Mouse (Mus musculus) MEL (cell line): Measurements from ENCODE around the gene Alg9. TPM values are rescaled to one million over a fixed set of nuclear protein-coding genes. Genes with fewer than 3 reads are reported as not detected.

ENCODE experiments used
- DNase-seq: peaks from one replicate; pipeline ENCODE4 v3.0.0; 2011; ENCODE audit warnings: low read depth, low spot score
- H3K27ac ChIP-seq: 2 replicates; pipeline ENCODE4 v1.5.1; 2012; ENCODE audit warnings: low read depth, mild to moderate bottlenecking, control low read depth, low read length, moderate library complexity; ENCODE audit not compliant: control insufficient read depth
- H3K27me3 ChIP-seq, 2 experiments: fragments of 150-350 bp in 1 of 2; sonication (generic) in 1 of 2; 2 replicates each; pipeline ENCODE4 v1.6.1; 2012; ENCODE audit warnings: low read length in 2 of 2, mild to moderate bottlenecking in 2 of 2, improper control_type of control experiment in 1 of 2, moderate library complexity in 1 of 2; ENCODE audit not compliant: insufficient read depth in 2 of 2, control insufficient read depth in 1 of 2
- H3K36me3 ChIP-seq, 2 experiments: 2 replicates each; pipeline ENCODE4 v1.6.1; 2012 to 2014; ENCODE audit warnings: low read length in 2 of 2, improper control_type of control experiment in 1 of 2, inconsistent platforms in 1 of 2, mild to moderate bottlenecking in 1 of 2; ENCODE audit not compliant: insufficient read depth in 2 of 2, control insufficient read depth in 1 of 2
- H3K4me1 ChIP-seq, 2 experiments: fragments of 150-350 bp in 1 of 2; sonication (generic) in 1 of 2; 2 replicates each; pipeline ENCODE4 v1.6.1; 2012; ENCODE audit warnings: low read length in 2 of 2, improper control_type of control experiment in 1 of 2, mild to moderate bottlenecking in 1 of 2; ENCODE audit not compliant: insufficient read depth in 2 of 2, control insufficient read depth in 1 of 2
- H3K4me3 ChIP-seq, 2 experiments: fragments of 150-350 bp in 1 of 2; sonication (generic) in 1 of 2; 2 replicates each; pipeline ENCODE4 v1.5.1; 2012; ENCODE audit warnings: low read depth in 2 of 2, low read length in 2 of 2, mild to moderate bottlenecking in 2 of 2, moderate library complexity in 2 of 2, control low read depth in 1 of 2, improper control_type of control experiment in 1 of 2; ENCODE audit not compliant: control insufficient read depth in 1 of 2, insufficient read depth in 1 of 2
- H3K79me2 ChIP-seq: 2 replicates; pipeline ENCODE4 v1.6.1; 2012; ENCODE audit warnings: mild to moderate bottlenecking, low read length, moderate library complexity; ENCODE audit not compliant: control insufficient read depth, poor library complexity, insufficient read depth
- H3K9ac ChIP-seq: 2 replicates; pipeline ENCODE4 v1.6.1; 2012; ENCODE audit warnings: low read depth, mild to moderate bottlenecking, control low read depth, low read length, moderate library complexity; ENCODE audit not compliant: control insufficient read depth, poor library complexity, severe bottlenecking
- H3K9me3 ChIP-seq: fragments of 150-350 bp; sonication (generic); replicated peaks from 2 replicates; pipeline ENCODE4 v1.6.1; 2012; ENCODE audit warnings: mild to moderate bottlenecking, low read length, improper control_type of control experiment, moderate library complexity; ENCODE audit not compliant: insufficient read depth
- BHLHE40 ChIP-seq: IDR thresholded peaks from 2 replicates; pipeline ENCODE4 v1.6.1; 2012; ENCODE audit warnings: low read depth, mild to moderate bottlenecking, inconsistent platforms, low read length, improper control_type of control experiment, borderline replicate concordance
- CHD1 ChIP-seq: IDR thresholded peaks from 2 replicates; pipeline ENCODE4 v1.6.1; 2012; ENCODE audit warnings: low read depth, mild to moderate bottlenecking, inconsistent platforms, low read length, improper control_type of control experiment
- CHD2 ChIP-seq: IDR thresholded peaks from 2 replicates; pipeline ENCODE4 v1.6.1; 2011; ENCODE audit warnings: low read length, improper control_type of control experiment
- CTCF ChIP-seq, 3 experiments: IDR thresholded peaks in 2 of 3; conservative IDR thresholded peaks in 1 of 3; 2 replicates each; pipeline ENCODE4 v1.5.1; 2011 to 2012; ENCODE audit warnings: low read length in 3 of 3, low read depth in 2 of 3, mild to moderate bottlenecking in 2 of 3, improper control_type of control experiment in 1 of 3, inconsistent platforms in 1 of 3, mixed read lengths in 1 of 3, moderate library complexity in 1 of 3; ENCODE audit not compliant: control insufficient read depth in 1 of 3, insufficient read depth in 1 of 3, poor library complexity in 1 of 3, severe bottlenecking in 1 of 3
- E2F4 ChIP-seq: IDR thresholded peaks from 2 replicates; pipeline ENCODE4 v1.6.1; 2011; ENCODE audit warnings: low read depth, low read length, improper control_type of control experiment, borderline replicate concordance
- ELF1 ChIP-seq: IDR thresholded peaks from 2 replicates; pipeline ENCODE4 v1.6.1; 2014; ENCODE audit warnings: low read depth, mild to moderate bottlenecking, inconsistent platforms, low read length, improper control_type of control experiment, moderate library complexity
- EP300 ChIP-seq, 2 experiments: IDR thresholded peaks; 2 replicates each; pipeline ENCODE4 v1.6.1; 2011; ENCODE audit warnings: improper control_type of control experiment in 2 of 2, low read length in 2 of 2, low read depth in 1 of 2, mild to moderate bottlenecking in 1 of 2
- GABPA ChIP-seq: IDR thresholded peaks from 2 replicates; pipeline ENCODE4 v1.6.1; 2012; ENCODE audit warnings: low read depth, mild to moderate bottlenecking, inconsistent platforms, low read length, improper control_type of control experiment, moderate library complexity
- GATA1 ChIP-seq: IDR thresholded peaks from 2 replicates; pipeline ENCODE4 v1.6.1; 2011; ENCODE audit warnings: low read depth, low read length, improper control_type of control experiment
- HCFC1 ChIP-seq: IDR thresholded peaks from 2 replicates; pipeline ENCODE4 v1.6.1; 2012; ENCODE audit warnings: low read depth, mild to moderate bottlenecking, inconsistent platforms, low read length, improper control_type of control experiment, moderate library complexity
- JUND ChIP-seq: IDR thresholded peaks from 2 replicates; pipeline ENCODE4 v1.6.1; 2011; ENCODE audit warnings: low read depth, mild to moderate bottlenecking, improper control_type of control experiment, low read length
- KAT2A ChIP-seq: conservative IDR thresholded peaks from 2 replicates; pipeline ENCODE4 v1.6.1; 2012; ENCODE audit warnings: low read depth, low read length, improper control_type of control experiment, inconsistent platforms
- MAFK ChIP-seq: IDR thresholded peaks from 2 replicates; pipeline ENCODE4 v1.6.1; 2011; ENCODE audit warnings: low read depth, mild to moderate bottlenecking, low read length, improper control_type of control experiment, borderline replicate concordance
- MAX ChIP-seq: IDR thresholded peaks from 2 replicates; pipeline ENCODE4 v1.6.1; 2011; ENCODE audit warnings: low read length, improper control_type of control experiment
- MAZ ChIP-seq: IDR thresholded peaks from 2 replicates; pipeline ENCODE4 v1.6.1; 2012; ENCODE audit warnings: low read depth, mild to moderate bottlenecking, inconsistent platforms, low read length, improper control_type of control experiment
- MEF2A ChIP-seq: IDR thresholded peaks from 2 replicates; pipeline ENCODE4 v1.6.1; 2014; ENCODE audit warnings: low read depth, mild to moderate bottlenecking, inconsistent platforms, low read length, improper control_type of control experiment; ENCODE audit not compliant: poor library complexity, insufficient replicate concordance, severe bottlenecking; ENCODE audit errors: extremely low read depth
- MXI1 ChIP-seq: IDR thresholded peaks from 2 replicates; pipeline ENCODE4 v1.6.1; 2011; ENCODE audit warnings: mild to moderate bottlenecking, low read depth, low read length, improper control_type of control experiment
- MYB ChIP-seq: IDR thresholded peaks from 2 replicates; pipeline ENCODE4 v1.6.1; 2011; ENCODE audit warnings: mild to moderate bottlenecking, low read depth, low read length, improper control_type of control experiment
- MYC ChIP-seq: IDR thresholded peaks from 2 replicates; pipeline ENCODE4 v1.6.1; 2011; ENCODE audit warnings: low read depth, mild to moderate bottlenecking, low read length, improper control_type of control experiment, moderate library complexity
- NELFE ChIP-seq: IDR thresholded peaks from 2 replicates; pipeline ENCODE4 v1.6.1; 2011; ENCODE audit warnings: low read depth, low read length, improper control_type of control experiment
- NRF1 ChIP-seq: IDR thresholded peaks from 2 replicates; pipeline ENCODE4 v1.6.1; 2014; ENCODE audit warnings: low read depth, mild to moderate bottlenecking, inconsistent platforms, low read length, improper control_type of control experiment, moderate library complexity; ENCODE audit not compliant: poor library complexity, insufficient read depth, severe bottlenecking
- POLR2A ChIP-seq, 2 experiments: IDR thresholded peaks; 2 replicates each; pipeline ENCODE4 v1.6.1; 2011 to 2012; ENCODE audit warnings: low read length in 2 of 2, mild to moderate bottlenecking in 2 of 2, control low read depth in 1 of 2, improper control_type of control experiment in 1 of 2, low read depth in 1 of 2, moderate library complexity in 1 of 2; ENCODE audit not compliant: control insufficient read depth in 1 of 2, insufficient read depth in 1 of 2, poor library complexity in 1 of 2
- POLR2AphosphoS2 ChIP-seq: IDR thresholded peaks from 2 replicates; pipeline ENCODE4 v1.6.1; 2011; ENCODE audit warnings: low read length, improper control_type of control experiment
- POLR2AphosphoS5 ChIP-seq: IDR thresholded peaks from 2 replicates; pipeline ENCODE4 v1.6.1; 2012; ENCODE audit warnings: low read depth, borderline replicate concordance, mild to moderate bottlenecking, inconsistent platforms, low read length, moderate library complexity, mixed read lengths
- RAD21 ChIP-seq: IDR thresholded peaks from 2 replicates; pipeline ENCODE4 v1.6.1; 2011; ENCODE audit warnings: mild to moderate bottlenecking, low read depth, low read length, improper control_type of control experiment
- RCOR1 ChIP-seq: IDR thresholded peaks from 2 replicates; pipeline ENCODE4 v1.6.1; 2012; ENCODE audit warnings: low read depth, mild to moderate bottlenecking, inconsistent platforms, low read length, improper control_type of control experiment
- SIN3A ChIP-seq: IDR thresholded peaks from 2 replicates; pipeline ENCODE4 v1.6.1; 2012; ENCODE audit warnings: low read length, improper control_type of control experiment, inconsistent platforms
- SMC3 ChIP-seq: IDR thresholded peaks from 2 replicates; pipeline ENCODE4 v1.6.1; 2011; ENCODE audit warnings: low read depth, low read length, improper control_type of control experiment
- TAL1 ChIP-seq: IDR thresholded peaks from 2 replicates; pipeline ENCODE4 v1.6.1; 2012; ENCODE audit warnings: mild to moderate bottlenecking, inconsistent platforms, low read length, moderate library complexity, mixed read lengths
- TBP ChIP-seq: IDR thresholded peaks from 2 replicates; pipeline ENCODE4 v1.8.0; 2011; ENCODE audit warnings: low read depth, low read length, improper control_type of control experiment
- TCF12 ChIP-seq: IDR thresholded peaks from 2 replicates; pipeline ENCODE4 v1.6.1; 2014; ENCODE audit warnings: low read depth, mild to moderate bottlenecking, inconsistent platforms, low read length, improper control_type of control experiment, moderate library complexity
- UBTF ChIP-seq: IDR thresholded peaks from 2 replicates; pipeline ENCODE4 v1.6.1; 2012; ENCODE audit warnings: low read depth, mild to moderate bottlenecking, inconsistent platforms, low read length, improper control_type of control experiment, moderate library complexity, borderline replicate concordance; ENCODE audit not compliant: insufficient read depth
- USF1 ChIP-seq: IDR thresholded peaks from 2 replicates; pipeline ENCODE4 v1.6.1; 2014; ENCODE audit warnings: low read depth, mild to moderate bottlenecking, inconsistent platforms, low read length, improper control_type of control experiment, moderate library complexity
- USF2 ChIP-seq, 2 experiments: IDR thresholded peaks; 2 replicates each; pipeline ENCODE4 v1.6.1; 2011 to 2012; ENCODE audit warnings: improper control_type of control experiment in 2 of 2, low read length in 2 of 2, borderline replicate concordance in 1 of 2, inconsistent platforms in 1 of 2, low read depth in 1 of 2, mild to moderate bottlenecking in 1 of 2; ENCODE audit not compliant: insufficient read depth in 1 of 2
- ZC3H11A ChIP-seq: IDR thresholded peaks from 2 replicates; pipeline ENCODE4 v1.6.1; 2012; ENCODE audit warnings: low read depth, mild to moderate bottlenecking, inconsistent platforms, low read length, improper control_type of control experiment
- ZMIZ1 ChIP-seq: IDR thresholded peaks from 2 replicates; pipeline ENCODE4 v1.6.1; 2012; ENCODE audit warnings: low read depth, mild to moderate bottlenecking, inconsistent platforms, low read length, improper control_type of control experiment, moderate library complexity
- ZNF384 ChIP-seq: IDR thresholded peaks from 2 replicates; pipeline ENCODE4 v1.6.1; 2012; ENCODE audit warnings: low read depth, mild to moderate bottlenecking, inconsistent platforms, low read length, improper control_type of control experiment
- polyA plus RNA-seq, 2 experiments: library from polyadenylated mRNA; stranded (reverse) in 1 of 2; unstranded in 1 of 2; fragments of >175 nt in 1 of 2; fragments of >200 nt in 1 of 2; gene quantifications; 2 replicates each; pipeline versions ENCODE4 v1.2.1 to v1.2.4; 2012; ENCODE audit warnings: low replicate concordance in 2 of 2, low read depth in 1 of 2; ENCODE audit not compliant: insufficient read length in 2 of 2, insufficient read depth in 1 of 2, missing spikeins in 1 of 2
- total RNA-seq: library from RNA; depleted of rRNA; stranded (reverse); fragments of 300-350 nt; gene quantifications from 2 replicates; pipeline ENCODE4 v1.2.3, GENCODE M21; 2012

The Alg9 gene
- total and polyA plus RNA-seq, 3 experiments = 23.3 to 46.7 TPM; not detected in 1

GRCm38 (mm10) chr9:50854376-50854775, 79.6 kb downstream of the Alg9 start:
- Histone ChIP-seq H3K4me3 (peak overlapping the region; percentile 17 to 41), H3K27ac (peak overlapping the region; percentile 98), H3K4me1 (peaks cover 10 to 28% of the 10 kb centered on the region in 2 experiments; a peak in 3 of 4 replicates)
- TF ChIP-seq NELFE (peak; percentile 42; the same call in 1 of the 2 replicates), GABPA (no peak), CHD2 (no peak), ELF1 (no peak), EP300 (IDR thresholded peaks at IDR 0.05; ENCODE audit: low read depth in 1 of 2, low read length in 2 of 2) (peak; percentile 68 to 72), GATA1 (peak; percentile 75), CHD1 (no peak), ZC3H11A (no peak), NRF1 (no peak), E2F4 (no peak), MXI1 (peak; percentile 62), CTCF (IDR thresholded peaks at IDR 0.05 in 2 of 3, conservative IDR thresholded peaks at IDR 0.05 in 1 of 3; ENCODE audit: control insufficient read depth in 1 of 3, insufficient read depth in 1 of 3, low read depth in 2 of 3, low read length in 3 of 3, poor library complexity in 1 of 3, severe bottlenecking in 1 of 3) (no peak), TCF12 (peak; percentile 69), POLR2AphosphoS5 (no peak), KAT2A (no peak), POLR2A (IDR thresholded peaks at IDR 0.05; ENCODE audit: control insufficient read depth in 1 of 2, insufficient read depth in 1 of 2, low read depth in 1 of 2, low read length in 2 of 2, poor library complexity in 1 of 2) (peak in 1 of 2 experiments; percentile 48; a peak in 2 of 4 replicates), MEF2A (no peak), POLR2AphosphoS2 (no peak), TAL1 (peak; percentile 68), SMC3 (no peak; the same call in 1 of the 2 replicates), USF1 (no peak), SIN3A (peak; percentile 63; the same call in 1 of the 2 replicates), RAD21 (no peak), MAX (no peak; the same call in 1 of the 2 replicates), RCOR1 (no peak), ZMIZ1 (0 out of 2 replicates have a peak, but pooled peaks have one; percentile 29), ZNF384 (no peak), HCFC1 (0 out of 2 replicates have a peak, but pooled peaks have one; percentile 33), UBTF (no peak), MYB (no peak), JUND (no peak), USF2 (IDR thresholded peaks at IDR 0.05; ENCODE audit: borderline replicate concordance in 1 of 2, insufficient read depth in 1 of 2, low read depth in 1 of 2, low read length in 2 of 2) (no peak), BHLHE40 (peak; percentile 22; the same call in 1 of the 2 replicates), MAFK (no peak), MAZ (no peak), TBP (no peak), MYC (peak; percentile 75)

More at GRCm38 (mm10) chr9:50854376-50854775, 79.6 kb downstream of the Alg9 start:
- H3K27me3 ChIP-seq = no peaks in the 10 kb centered on the region
- peak overlapping the region; percentile 48 for H3K9ac ChIP-seq
- H3K9me3 ChIP-seq = no peaks in the 10 kb centered on the region
- peaks cover 23% of the 10 kb centered on the region for H3K79me2 ChIP-seq
- peaks cover 0 to 23% of the 10 kb centered on the region in 2 experiments; a peak in 3 of 4 replicates for H3K36me3 ChIP-seq
- peak; percentile 64 for DNase-seq
